Mouse (Mus musculus) intestine, embryonic 14.5 days (tissue): ENCODE data around the gene Fcor. TPM values are rescaled to one million over a fixed set of nuclear protein-coding genes. Genes with fewer than 3 reads are reported as not detected.

Source experiments
- ATAC-seq: fragments of 200-750 bp; cut with Nextera tagmentation; replicated peaks from 2 replicates; pipeline ENCODE4 v1.8.0; 2017; ENCODE audit warnings: low read depth, moderate number of reproducible peaks, moderate TSS enrichment, moderate library complexity; ENCODE audit not compliant: low FRiP score, low TSS enrichment
- DNase-seq: peaks from one replicate; pipeline ENCODE4 v3.0.0-alpha.2; 2018; ENCODE audit warnings: low spot score
- H3K27ac ChIP-seq: fragments of 300-500 bp; sonication (generic); 2 replicates; pipeline ENCODE4 v1.5.1; 2014; ENCODE audit warnings: low read depth, mild to moderate bottlenecking, control low read depth
- H3K27me3 ChIP-seq: fragments of 300-500 bp; sonication (generic); replicated peaks from 2 replicates; pipeline ENCODE4 v1.6.1; 2014; ENCODE audit warnings: low read length, control low read depth; ENCODE audit not compliant: control insufficient read depth, insufficient read depth
- H3K36me3 ChIP-seq: fragments of 300-500 bp; sonication (generic); 2 replicates; pipeline ENCODE4 v1.6.1; 2014; ENCODE audit warnings: low read length, control low read depth; ENCODE audit not compliant: control insufficient read depth, insufficient read depth
- H3K4me1 ChIP-seq: fragments of 300-500 bp; sonication (generic); replicated peaks from 2 replicates; pipeline ENCODE4 v1.6.1; 2014; ENCODE audit warnings: low read length, control low read depth, mixed read lengths; ENCODE audit not compliant: control insufficient read depth, insufficient read depth
- H3K4me2 ChIP-seq: fragments of 300-500 bp; sonication (generic); 2 replicates; pipeline ENCODE4 v1.6.1; 2014; ENCODE audit warnings: low read length
- H3K4me3 ChIP-seq: fragments of 300-500 bp; sonication (generic); 2 replicates; pipeline ENCODE4 v1.5.1; 2014; ENCODE audit warnings: low read depth, low read length, control low read depth, mixed read lengths
- H3K9ac ChIP-seq: fragments of 300-500 bp; sonication (generic); 2 replicates; pipeline ENCODE4 v1.6.1; 2014; ENCODE audit warnings: mild to moderate bottlenecking, low read length
- H3K9me3 ChIP-seq: fragments of 300-500 bp; sonication (generic); 2 replicates; pipeline ENCODE4 v1.6.1; 2016; ENCODE audit warnings: low read length, control low read depth; ENCODE audit not compliant: control insufficient read depth
- WGBS: fragments of 180-500 bp; shearing (Covaris S2); extraction: QIAGEN DNeasy Blood & Tissue Kit; methylation state at CpG from one replicate; pipeline ENCODE4 v1.1.7; 2014; 5-methylcytosine and 5-hydroxymethylcytosine counted together
- polyA plus RNA-seq: library from polyadenylated mRNA; unstranded; fragments of >200 nt; fragmentation: Nextera tagmentation; extraction: Ambion mirVana; gene quantifications from 2 replicates; pipeline ENCODE4 v1.2.1, GENCODE M21; 2014

Gene Fcor
- polyA plus RNA-seq, 1 experiment from 2014 or later = 16.7 TPM

GRCm38 (mm10) chr8:3621199-3621970 lies 50.8 kb downstream of the Fcor start, which contains the start of the genes Xab2 and Pet100:
TSS of gene Xab2 (minus strand) at chr8:3621316.
TSS of gene Pet100 (plus strand) at chr8:3621548.
- WGBS = under 1% methylated on average over 37 of the region's 37 CpGs
- DNase-seq (peak; percentile 100), ATAC-seq (peak; percentile 99)
- peaks cover 19% of the 10 kb centered on the region for H3K36me3 ChIP-seq
- peak within 1 kb of the TSS; percentile 70 for H3K4me2 ChIP-seq
- peak within 1 kb of the TSS; percentile 94 for H3K4me3 ChIP-seq
- peaks cover 7% of the 10 kb centered on the region; the same call in 1 of the 2 replicates for H3K4me1 ChIP-seq
- no peak within 1 kb of the TSS for H3K27ac ChIP-seq
- no peaks in the 10 kb centered on the region for H3K9me3 ChIP-seq
- H3K27me3 ChIP-seq = no peaks in the 10 kb centered on the region
- H3K9ac ChIP-seq = peak within 1 kb of the TSS; percentile 81

Other genes with a start within 250 kb of the Fcor start
- 4.2 and 5.1 TPM in 2 replicates for gene Pex11g, start 204.7 kb downstream of the Fcor start, polyA plus RNA-seq
- gene Tex45, start 201.5 kb downstream of the Fcor start, polyA plus RNA-seq = 0.12 TPM in 1 of 2 replicates, not detected in the other
- gene Zfp358, start 179.2 kb downstream of the Fcor start, polyA plus RNA-seq = 20.6 and 22.7 TPM in 2 replicates
- 37.3 and 41.8 TPM in 2 replicates for gene Mcoln1, start 171.9 kb downstream of the Fcor start, polyA plus RNA-seq
- 25.7 and 26.7 TPM in 2 replicates for gene Pnpla6, start 157.0 kb downstream of the Fcor start, polyA plus RNA-seq
- gene C330021F23Rik, start 104.4 kb downstream of the Fcor start, polyA plus RNA-seq = 3.8 and 4.5 TPM in 2 replicates
- 19.7 and 21.5 TPM in 2 replicates for gene Camsap3, start 85.1 kb downstream of the Fcor start, polyA plus RNA-seq
- 56.4 and 61.5 TPM in 2 replicates for gene Xab2, start 51.0 kb downstream of the Fcor start, polyA plus RNA-seq
- gene Pet100, start 50.8 kb downstream of the Fcor start, polyA plus RNA-seq = 95.1 and 95.4 TPM in 2 replicates
- 0.12 TPM in 1 of 2 replicates, not detected in the other for gene Pcp2, start 46.8 kb downstream of the Fcor start, polyA plus RNA-seq
- 85.9 and 106 TPM in 2 replicates for gene Stxbp2, start 41.4 kb downstream of the Fcor start, polyA plus RNA-seq
- 0.22 TPM in 1 of 2 replicates, not detected in the other for gene Retn, start 16.6 kb downstream of the Fcor start, polyA plus RNA-seq
- 0.12 and 0.47 TPM in 2 replicates for gene Mcemp1, start 6.6 kb downstream of the Fcor start, polyA plus RNA-seq
- 34.0 TPM in 2 replicates for gene Trappc5, start 3.9 kb upstream of the Fcor start, polyA plus RNA-seq
- 0.08 and 0.11 TPM in 2 replicates for gene Fcer2a, start 21.8 kb upstream of the Fcor start, polyA plus RNA-seq
- gene Clec4g, start 48.3 kb upstream of the Fcor start, polyA plus RNA-seq = not detected in 2 replicates
- gene Cd209a, start 76.6 kb upstream of the Fcor start, polyA plus RNA-seq = not detected in 2 replicates
- not detected in 2 replicates for gene Cd209e, start 181.9 kb upstream of the Fcor start, polyA plus RNA-seq
- gene Cd209d, start 206.2 kb upstream of the Fcor start, polyA plus RNA-seq = not detected in 2 replicates